Mouse (Mus musculus): Measurements from ENCODE around the gene Myo1d.
A peak's percentile ranks its signal among the peaks of the same experiment; 100 is the strongest.

The Myo1d gene

DNA sequence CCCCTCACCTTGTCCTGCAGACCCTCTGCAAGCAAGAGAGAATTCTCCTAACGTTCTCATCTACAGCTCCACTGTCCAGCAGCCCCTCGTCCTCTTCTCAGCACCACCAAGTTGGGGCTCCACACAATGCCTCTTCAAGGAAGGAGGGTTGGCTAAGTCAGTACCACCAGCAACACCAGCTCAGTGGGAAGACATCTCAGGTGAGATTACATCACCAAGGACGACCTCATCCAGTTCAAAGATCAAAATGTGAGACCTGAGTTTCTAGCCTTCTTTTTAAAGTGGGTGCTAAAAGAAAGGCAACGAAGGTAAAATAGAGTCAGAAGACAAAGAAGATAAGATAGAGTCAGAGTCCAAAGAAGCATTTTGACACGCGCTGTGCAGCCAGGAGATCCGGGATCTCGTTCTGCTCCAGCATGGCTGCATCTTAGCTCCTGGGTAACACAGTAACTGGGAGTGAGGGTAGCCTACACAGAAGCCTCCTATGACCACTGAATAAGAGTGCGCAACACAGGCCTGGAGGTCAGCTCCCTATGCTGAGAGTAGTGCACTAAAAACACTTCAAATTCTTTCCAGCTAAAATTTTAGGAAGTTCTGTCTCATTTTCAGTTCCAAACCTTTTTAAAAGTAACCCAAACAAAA is 56.3 kb downstream of the Myo1d start:
- DNase-seq (ENCODE audit: low spot score): no peak

DNA sequence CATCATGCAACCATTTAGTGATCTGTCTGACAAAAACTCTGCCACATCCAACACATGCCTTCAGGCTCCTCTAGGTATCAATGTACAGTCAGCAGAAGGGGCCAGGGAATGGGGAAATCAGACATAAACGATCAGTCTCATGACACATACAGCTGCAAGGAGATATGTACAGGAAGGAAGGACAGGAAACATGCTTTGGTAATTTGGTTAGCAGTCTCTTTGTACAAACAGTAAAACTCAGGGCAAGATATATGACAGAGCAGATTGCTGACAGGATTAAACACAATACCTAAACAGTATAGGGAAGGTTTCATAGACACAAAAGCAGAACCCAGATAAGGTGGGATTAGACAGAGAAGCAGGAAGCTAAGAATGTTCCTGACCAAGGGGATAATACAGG is 60.8 kb downstream of the Myo1d start:
- no peak for DNase-seq (ENCODE audit: low spot score)

GRCm38 (mm10) chr11:80718036-80718435 is 61.8 kb downstream of the Myo1d start:
- DNase-seq (ENCODE audit: low spot score): peak; percentile 8

- DNase-seq (ENCODE audit: low spot score): no peak
Measured at GRCm38 (mm10) chr11:80715115-80715514, 64.7 kb downstream of the Myo1d start.

- DNase-seq (ENCODE audit: low spot score): no peak
Measured at GRCm38 (mm10) chr11:80713705-80714104, 66.1 kb downstream of the Myo1d start.

DNA sequence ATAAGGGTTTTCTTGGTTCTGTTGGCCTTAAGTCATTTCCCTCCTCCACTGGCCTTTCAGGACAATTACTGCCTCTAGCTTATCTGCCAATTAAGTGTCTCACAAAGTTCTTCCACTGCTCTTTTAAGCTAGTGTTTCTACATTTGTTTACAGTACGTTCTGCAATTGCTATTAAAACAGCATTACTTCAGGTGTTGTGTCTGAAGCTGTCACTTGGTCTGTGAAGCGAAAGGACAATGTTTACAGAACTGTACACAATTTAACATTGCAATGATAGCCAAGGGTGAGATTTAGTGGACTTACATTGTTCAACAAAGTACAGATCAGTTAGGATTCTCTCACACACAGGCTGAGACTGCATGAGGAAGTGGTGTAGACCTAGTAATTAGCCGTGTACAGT is 67.6 kb downstream of the Myo1d start:
- no peak for DNase-seq (ENCODE audit: low spot score)

DNA sequence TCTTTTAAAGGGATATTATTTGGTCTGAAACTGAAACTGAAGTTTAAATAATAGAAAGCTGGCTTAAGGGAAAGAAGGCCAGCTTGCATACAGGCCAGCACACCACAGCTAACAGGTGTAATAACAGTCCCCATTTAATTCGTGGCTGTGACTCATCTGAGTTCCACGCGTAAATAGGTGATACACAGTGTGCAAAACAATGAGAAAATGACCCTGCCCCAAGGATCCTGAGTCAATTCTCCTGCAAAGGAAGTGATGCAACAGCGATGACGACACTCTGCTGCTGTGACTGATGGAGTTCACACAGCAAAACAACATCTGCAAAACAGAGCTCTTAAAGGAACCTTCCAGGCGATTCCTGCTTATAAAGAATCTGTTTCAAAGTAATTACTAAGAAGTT is 68.5 kb downstream of the Myo1d start:
- peak; percentile 51 for DNase-seq (ENCODE audit: low spot score)

GRCm38 (mm10) chr11:80700611-80701010 is 79.2 kb downstream of the Myo1d start:
- DNase-seq (ENCODE audit: low spot score): no peak

DNA sequence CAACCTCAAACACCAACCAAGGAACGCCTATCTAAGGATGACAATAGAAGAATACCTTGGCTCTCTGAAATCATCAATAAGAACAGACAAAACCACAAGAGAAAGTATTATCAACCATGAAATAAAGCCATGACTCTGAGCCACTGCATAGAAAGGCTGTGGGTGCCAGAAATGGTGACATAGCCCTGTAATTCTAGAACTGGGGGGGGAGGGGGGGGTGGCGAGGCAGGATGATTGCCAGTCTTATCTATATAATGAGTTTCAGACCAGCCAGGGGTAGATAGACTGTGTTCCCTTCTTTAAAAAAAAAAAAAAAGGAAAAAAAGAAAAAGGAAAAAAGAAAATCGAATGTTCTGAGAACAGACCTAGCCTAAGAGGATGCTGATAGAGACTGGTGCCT is 81.1 kb downstream of the Myo1d start:
- no peak for DNase-seq (ENCODE audit: low spot score)

- peak; percentile 69 for DNase-seq (ENCODE audit: low spot score)
Measured at GRCm38 (mm10) chr11:80696350-80696749, 83.5 kb downstream of the Myo1d start.

DNA sequence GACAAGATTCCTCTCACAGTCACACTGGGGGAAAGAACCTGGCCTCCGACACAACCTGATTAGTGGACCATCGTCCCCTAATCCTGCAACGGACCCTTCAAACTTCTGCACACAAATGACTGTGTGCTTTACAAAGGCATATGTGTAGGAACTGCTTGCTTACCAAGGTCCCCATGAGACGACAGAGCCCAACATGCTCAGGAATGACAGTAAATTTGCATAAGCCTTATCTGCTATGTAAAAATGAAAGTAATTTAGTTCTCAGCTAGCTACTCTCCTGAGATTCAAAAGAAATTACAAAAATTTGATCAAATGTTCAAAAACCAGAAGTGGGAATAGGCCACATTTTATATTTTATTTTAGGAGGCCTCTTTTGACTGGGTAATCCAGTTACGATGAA is 95.2 kb downstream of the Myo1d start:
- no peak for DNase-seq (ENCODE audit: low spot score)

DNA sequence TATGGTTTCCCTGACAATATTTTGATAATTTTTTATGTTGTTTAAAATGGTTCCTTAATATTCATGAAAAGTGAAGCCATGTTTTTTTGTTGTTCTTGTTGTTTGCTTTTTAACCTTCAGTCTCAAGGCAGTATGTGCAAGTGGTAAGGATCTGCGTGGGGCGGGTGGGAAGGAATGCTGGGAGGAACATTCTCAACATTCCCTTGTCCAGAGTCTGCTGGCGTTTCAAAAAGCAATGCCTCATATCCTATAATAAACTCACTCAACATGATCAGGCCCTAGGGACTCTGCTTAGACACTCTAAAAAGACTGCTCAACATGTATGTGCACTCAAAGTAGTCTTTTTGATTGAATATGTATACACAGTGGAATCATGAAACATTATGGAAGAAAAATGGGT is 97.1 kb downstream of the Myo1d start:
- DNase-seq (ENCODE audit: low spot score): no peak

GRCm38 (mm10) chr11:80673013-80673412 is 106.8 kb downstream of the Myo1d start:
- DNase-seq (ENCODE audit: low spot score): no peak

GRCm38 (mm10) chr11:80670391-80670790 is 109.4 kb downstream of the Myo1d start:
- DNase-seq (ENCODE audit: low spot score): peak; percentile 77

DNA sequence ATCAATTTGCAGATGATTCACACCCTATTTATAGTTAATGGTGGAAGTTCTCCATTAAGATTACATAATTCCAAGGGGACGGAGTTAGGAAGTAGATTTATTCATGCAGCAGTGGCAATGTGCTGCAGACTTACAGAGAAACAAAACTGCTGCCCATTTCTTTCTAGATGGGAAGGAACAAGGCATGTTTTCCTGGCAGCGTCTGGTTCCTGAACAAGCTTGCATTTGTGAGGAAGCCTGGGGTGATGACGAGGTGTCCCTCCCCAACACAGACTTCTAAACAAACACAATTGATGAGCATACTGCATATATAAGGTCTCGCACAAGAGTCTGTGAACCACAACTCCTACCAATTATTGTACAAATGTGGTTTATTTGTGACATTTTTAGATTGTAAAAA is 109.9 kb downstream of the Myo1d start:
- DNase-seq (ENCODE audit: low spot score): no peak

GRCm38 (mm10) chr11:80666211-80666610 is 113.6 kb downstream of the Myo1d start:
- no peak for DNase-seq (ENCODE audit: low spot score)

DNA sequence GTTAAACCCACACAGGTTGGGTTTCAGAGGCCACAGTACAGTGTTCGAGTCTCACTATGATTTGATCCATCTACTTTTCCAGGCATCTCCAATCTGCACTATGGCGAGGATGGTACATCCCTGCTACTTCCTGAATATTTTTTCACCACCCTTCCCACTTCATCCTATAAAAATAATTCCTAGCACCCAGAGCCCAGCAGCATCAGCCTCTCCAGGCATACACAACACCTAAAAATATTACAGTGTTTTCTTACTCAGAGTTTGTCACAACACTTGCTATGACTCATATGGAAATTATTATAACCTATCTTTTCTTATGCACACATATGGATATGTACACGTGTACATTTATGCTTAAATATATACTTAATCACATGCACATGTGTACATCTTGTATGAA is 115.6 kb downstream of the Myo1d start:
- no peak for DNase-seq (ENCODE audit: low spot score)

DNA sequence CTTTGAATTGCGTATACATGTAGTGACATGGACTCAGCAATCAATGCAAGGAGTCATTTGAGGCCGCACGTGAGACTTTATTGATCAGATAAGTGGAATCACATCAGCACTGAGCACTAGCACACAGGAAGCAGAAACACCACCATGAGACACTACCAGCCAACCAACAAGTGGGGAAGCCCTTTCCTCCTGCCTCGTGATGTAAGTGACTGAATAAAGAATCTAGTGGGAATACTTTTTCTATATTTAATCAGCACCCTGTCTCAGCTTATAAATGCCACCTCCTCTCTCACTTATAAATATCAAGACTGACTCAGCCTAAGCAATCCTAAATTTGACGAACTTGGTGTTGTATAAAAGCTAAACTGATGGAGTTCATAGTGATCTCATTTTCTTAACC is 134.7 kb downstream of the Myo1d start:
- no peak for DNase-seq (ENCODE audit: low spot score)

- DNase-seq (ENCODE audit: low spot score): no peak
Measured at GRCm38 (mm10) chr11:80628992-80629865, 150.6 kb downstream of the Myo1d start.

DNA sequence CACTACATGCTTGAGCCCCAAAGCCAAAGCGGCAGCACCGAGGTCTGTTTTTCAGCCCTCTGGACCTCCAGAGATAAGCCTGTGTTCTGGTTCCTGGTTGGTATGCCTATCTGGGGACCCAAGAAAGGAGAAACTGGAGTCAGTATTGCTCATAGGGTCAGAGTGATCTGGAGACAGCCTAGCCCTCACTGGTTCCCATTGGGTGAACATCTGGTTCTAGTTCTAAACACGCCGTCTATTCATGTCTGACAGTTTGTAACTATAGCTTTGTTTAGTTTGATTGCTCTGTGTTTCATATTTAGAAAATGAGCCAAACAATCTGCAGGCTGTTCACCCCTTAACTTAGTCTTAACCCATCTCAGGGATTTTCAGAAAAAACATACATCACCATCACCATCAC is 151.2 kb downstream of the Myo1d start:
- DNase-seq (ENCODE audit: low spot score): no peak

DNA sequence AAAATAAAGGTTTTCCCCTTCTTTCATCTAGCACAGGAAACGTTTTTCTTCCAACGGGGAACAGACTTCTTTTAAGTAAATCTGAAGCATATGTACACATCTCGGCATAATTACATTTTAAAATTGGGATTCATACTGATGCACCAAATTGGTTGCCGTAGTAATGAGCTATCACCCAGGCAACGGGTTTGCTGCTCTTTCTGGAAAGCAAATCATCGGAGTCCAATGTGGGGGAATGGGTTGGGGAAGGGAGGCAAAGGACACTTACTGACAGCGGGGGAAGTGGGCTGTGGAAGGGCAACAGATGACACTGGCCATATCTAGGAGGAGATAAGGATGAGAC is 156.8 kb downstream of the Myo1d start:
- no peak for DNase-seq (ENCODE audit: low spot score)

- no peak for DNase-seq (ENCODE audit: low spot score)
Measured at GRCm38 (mm10) chr11:80622233-80623037, 157.4 kb downstream of the Myo1d start.
